Comparison of ENCODE assay signal across 18 mouse cellular contexts in the genomic region with DNA sequence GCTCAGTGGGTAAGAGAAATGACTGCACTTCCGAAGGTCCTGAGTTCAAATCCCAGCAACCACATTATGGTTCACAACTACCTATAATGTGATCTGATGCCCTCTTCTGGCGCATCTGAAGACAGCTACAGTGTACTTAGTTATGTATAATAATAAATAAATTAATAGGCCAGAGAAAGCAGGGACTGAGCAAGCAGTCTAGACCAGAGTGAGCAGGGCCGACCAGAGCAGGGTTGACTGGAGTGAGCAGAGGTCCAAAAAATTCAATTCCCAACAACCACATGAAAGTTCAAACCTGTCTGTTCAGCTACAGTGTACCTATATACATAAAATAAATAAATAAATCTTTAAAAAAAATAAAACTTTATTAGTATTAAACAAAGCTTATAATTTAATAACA. TPM values are rescaled to one million over a fixed set of nuclear protein-coding genes. Genes with fewer than 3 reads are reported as not detected.
DNase-seq lines count a peak whose midpoint lies in the region; ATAC-seq lines count a peak whose summit lies in the region.
"Had no signal": no experiment of that assay in that cellular context is flagged by ENCODE, and none has a peak within 500 bp of the region (broad histone marks: within the 10 kb centered on the region; RNA-seq: fewer than 3 reads in every experiment).

No protein-coding gene starts in this region.

- no peaks in the 10 kb centered on the region for H3K27me3 ChIP-seq in forebrain, embryonic 12.5 days
- H3K27me3 ChIP-seq in forebrain, embryonic 15.5 days = no peaks in the 10 kb centered on the region
- no peaks in the 10 kb centered on the region for H3K27me3 ChIP-seq in limb, embryonic 12.5 days
- no peaks in the 10 kb centered on the region for H3K27me3 ChIP-seq in limb, embryonic 10.5 days (ENCODE audit: low read depth, poor library complexity, severe bottlenecking)
- H3K27me3 ChIP-seq in neural tube, embryonic 11.5 days (ENCODE audit: control insufficient read depth, insufficient read depth, low read length) = no peaks in the 10 kb centered on the region
- H3K27me3 ChIP-seq: embryonic facial prominence, embryonic 12.5 days; heart, embryonic 13.5 days; hindbrain, embryonic 12.5 days had no signal

- H3K4me1 ChIP-seq in forebrain, embryonic 12.5 days = no peaks in the 10 kb centered on the region
- H3K4me1 ChIP-seq in forebrain, embryonic 15.5 days = no peaks in the 10 kb centered on the region
- H3K4me1 ChIP-seq in limb, embryonic 12.5 days (replicated peaks) = no peaks in the 10 kb centered on the region
- H3K4me1 ChIP-seq in limb, embryonic 10.5 days = no peaks in the 10 kb centered on the region
- H3K4me1 ChIP-seq in neural tube, embryonic 11.5 days (ENCODE audit: control insufficient read depth, insufficient read depth, low read length) = no peaks in the 10 kb centered on the region
- H3K4me1 ChIP-seq: embryonic facial prominence, embryonic 12.5 days; heart, embryonic 13.5 days; hindbrain, embryonic 12.5 days had no signal

- WGBS in forebrain, embryonic 12.5 days = 81% methylated on average over 3 of the region's 3 CpGs
- WGBS in forebrain, embryonic 15.5 days = 90% methylated on average over 3 of the region's 3 CpGs
- 77% methylated on average over 3 of the region's 3 CpGs for WGBS in limb, embryonic 12.5 days
- 79% methylated on average over 3 of the region's 3 CpGs for WGBS in limb, embryonic 10.5 days
- 79% methylated on average over 3 of the region's 3 CpGs for WGBS in neural tube, embryonic 11.5 days

- H3K36me3 ChIP-seq in forebrain, embryonic 12.5 days (replicated peaks) = no peaks in the 10 kb centered on the region
- H3K36me3 ChIP-seq in forebrain, embryonic 15.5 days = no peaks in the 10 kb centered on the region
- no peaks in the 10 kb centered on the region for H3K36me3 ChIP-seq in limb, embryonic 12.5 days
- no peaks in the 10 kb centered on the region for H3K36me3 ChIP-seq in limb, embryonic 10.5 days
- H3K36me3 ChIP-seq in neural tube, embryonic 11.5 days (ENCODE audit: control insufficient read depth, insufficient read depth, low read length) = no peaks in the 10 kb centered on the region
- H3K36me3 ChIP-seq: embryonic facial prominence, embryonic 12.5 days; heart, embryonic 13.5 days; hindbrain, embryonic 12.5 days had no signal

- DNase-seq in limb, embryonic 10.5 days (ENCODE audit: low spot score) = no peak
- no peak for DNase-seq in neural tube, embryonic 11.5 days (ENCODE audit: low spot score)
- no peak for DNase-seq in neural tube, embryonic 10.5 days (ENCODE audit: extremely low spot score, low spot score)
- peak; percentile 17 for DNase-seq in NIH3T3 (ENCODE audit: low read depth)
- no peak for DNase-seq in frontal cortex, postnatal 14 days (ENCODE audit: low spot score in 2 of 2)
- DNase-seq: cerebellum, adult 11-12 months; gastrocnemius, postnatal 36 days; heart, adult 11 months had no signal

- ATAC-seq in forebrain, embryonic 12.5 days (ENCODE audit: low FRiP score) = peak; percentile 49; the same call in 1 of the 2 replicates
- ATAC-seq in forebrain, embryonic 15.5 days (replicated peaks) = no peak
- ATAC-seq in limb, embryonic 12.5 days (ENCODE audit: insufficient number of reproducible peaks, insufficient read depth, low FRiP score, low TSS enrichment, low read depth) = 0 out of 2 replicates have a peak, but pooled peaks have one; percentile 52
- peak; percentile 35; the same call in 1 of the 2 replicates for ATAC-seq in neural tube, embryonic 11.5 days (ENCODE audit: insufficient read depth, low FRiP score, low TSS enrichment)
- ATAC-seq: intestine, embryonic 16.5 days had no signal

- H3K27ac ChIP-seq in forebrain, embryonic 12.5 days = no peak overlapping the region
- H3K27ac ChIP-seq in forebrain, embryonic 15.5 days (replicated peaks) = no peak overlapping the region
- no peak overlapping the region for H3K27ac ChIP-seq in limb, embryonic 12.5 days
- H3K27ac ChIP-seq in limb, embryonic 10.5 days = no peak overlapping the region
- no peak overlapping the region for H3K27ac ChIP-seq in neural tube, embryonic 11.5 days (ENCODE audit: low read depth, low read length)
- H3K27ac ChIP-seq: embryonic facial prominence, embryonic 12.5 days; heart, embryonic 13.5 days; hindbrain, embryonic 12.5 days had no signal

- no peak overlapping the region for H3K4me3 ChIP-seq in forebrain, embryonic 12.5 days (replicated peaks)
- H3K4me3 ChIP-seq in forebrain, embryonic 15.5 days = no peak overlapping the region
- no peak overlapping the region for H3K4me3 ChIP-seq in limb, embryonic 12.5 days (replicated peaks)
- no peak overlapping the region for H3K4me3 ChIP-seq in limb, embryonic 10.5 days
- no peak overlapping the region for H3K4me3 ChIP-seq in neural tube, embryonic 11.5 days (ENCODE audit: low read depth, low read length)
- H3K4me3 ChIP-seq: embryonic facial prominence, embryonic 12.5 days; heart, embryonic 13.5 days; hindbrain, embryonic 12.5 days had no signal

- H3K9ac ChIP-seq in forebrain, embryonic 12.5 days = no peak overlapping the region
- no peak overlapping the region for H3K9ac ChIP-seq in forebrain, embryonic 15.5 days (replicated peaks)
- H3K9ac ChIP-seq in limb, embryonic 12.5 days (replicated peaks) = no peak overlapping the region
- H3K9ac ChIP-seq in neural tube, embryonic 11.5 days (ENCODE audit: low read length) = no peak overlapping the region
- H3K9ac ChIP-seq: embryonic facial prominence, embryonic 12.5 days; forebrain, postnatal 0 days; heart, embryonic 13.5 days; hindbrain, embryonic 12.5 days had no signal

- no peaks in the 10 kb centered on the region for H3K9me3 ChIP-seq in forebrain, embryonic 12.5 days
- H3K9me3 ChIP-seq in forebrain, embryonic 15.5 days = no peaks in the 10 kb centered on the region
- no peaks in the 10 kb centered on the region for H3K9me3 ChIP-seq in limb, embryonic 12.5 days
- H3K9me3 ChIP-seq in limb, embryonic 10.5 days (replicated peaks) = no peaks in the 10 kb centered on the region
- no peaks in the 10 kb centered on the region for H3K9me3 ChIP-seq in neural tube, embryonic 11.5 days (ENCODE audit: control insufficient read depth, low read length)
- H3K9me3 ChIP-seq: embryonic facial prominence, embryonic 12.5 days; heart, embryonic 13.5 days; hindbrain, embryonic 12.5 days had no signal

- no peak overlapping the region for H3K4me2 ChIP-seq in forebrain, embryonic 12.5 days
- no peak overlapping the region for H3K4me2 ChIP-seq in forebrain, embryonic 15.5 days (replicated peaks)
- no peak overlapping the region for H3K4me2 ChIP-seq in limb, embryonic 12.5 days
- no peak overlapping the region for H3K4me2 ChIP-seq in neural tube, embryonic 11.5 days (ENCODE audit: low read depth)
- H3K4me2 ChIP-seq: embryonic facial prominence, embryonic 12.5 days; heart, embryonic 13.5 days; hindbrain, embryonic 12.5 days had no signal

RNA-seq across cellular contexts. Expression of a gene that starts 52.2 kb away (rescaled TPM):
- polyA plus RNA-seq in forebrain, embryonic 12.5 days (2016; fragmentation: Nextera tagmentation; extraction: Ambion mirVana) = not detected in 2 replicates
- not detected in 2 replicates for polyA plus RNA-seq in forebrain, embryonic 15.5 days (2015; fragmentation: Nextera tagmentation; extraction: Ambion mirVana)
- not detected in 2 replicates for polyA plus RNA-seq in limb, embryonic 12.5 days (2016; fragmentation: Nextera tagmentation; extraction: Ambion mirVana)
- not detected in 2 replicates for polyA plus RNA-seq in limb, embryonic 10.5 days (2016; fragmentation: Nextera tagmentation; extraction: Ambion mirVana)
- polyA plus RNA-seq in neural tube, embryonic 11.5 days (2014; fragmentation: Nextera tagmentation; extraction: Ambion mirVana) = not detected in 2 replicates
- polyA plus RNA-seq: cortical plate, adult 2 months; forebrain, postnatal 0 days; heart, embryonic 13.5 days; heart, postnatal 0 days; intestine, embryonic 16.5 days had no signal
